Mouse (Mus musculus) liver, adult 2 months (tissue): ENCODE results near the gene Atp5mpl.

Source experiments
- CTCF ChIP-seq: fragments of 200-500 bp; IDR thresholded peaks from 2 replicates; pipeline ENCODE4 v1.5.1; 2011; ENCODE audit warnings: low read depth, low read length, control low read depth
- POLR2A ChIP-seq: fragments of 200-500 bp; IDR thresholded peaks from 2 replicates; pipeline ENCODE4 v1.6.1; 2011; ENCODE audit warnings: low read length, control low read depth; ENCODE audit not compliant: insufficient read depth; ENCODE audit errors: extremely low read depth

DNA sequence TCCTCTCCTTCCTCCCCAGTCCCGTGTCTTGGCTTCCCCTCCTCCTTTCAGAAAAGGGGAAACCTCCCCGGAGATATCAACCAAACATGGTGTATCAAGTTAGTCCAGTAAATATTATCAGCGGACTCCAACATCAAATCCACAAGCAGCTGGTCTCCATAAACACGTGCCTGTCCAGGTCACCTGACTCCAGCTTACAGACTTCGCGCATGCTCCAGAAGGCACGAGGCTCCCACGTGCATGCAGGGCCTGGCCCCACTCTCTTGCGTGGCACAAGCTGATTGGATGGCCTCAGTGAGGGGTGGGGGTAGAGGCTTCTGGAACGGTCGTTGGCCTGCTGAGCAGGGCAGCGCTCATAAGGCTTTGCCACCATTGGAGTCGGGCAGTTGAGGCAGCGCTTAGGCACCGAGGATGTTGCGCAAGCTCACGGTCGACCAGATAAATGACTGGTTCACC, 4.5 kb upstream of the Atp5mpl start, which contains the start of gene Tdrd9:
- TF ChIP-seq CTCF (no peak), POLR2A (no peak)
